Mouse (Mus musculus) right cerebral cortex, adult 2 months (tissue): ENCODE results near the gene Ankrd44.

Experiments
- DNase-seq, 2 experiments: peaks; one replicate each; pipeline ENCODE4 v3.0.0; 2021 to 2022; ENCODE audit warnings: low spot score in 2 of 2

Gene Ankrd44

GRCm38 (mm10) chr1:54888449-54888848, 37.7 kb downstream of the Ankrd44 start:
- no peak for DNase-seq

GRCm38 (mm10) chr1:54887873-54888272, 38.3 kb downstream of the Ankrd44 start:
- no peak for DNase-seq

- DNase-seq, result no peak
Observed at GRCm38 (mm10) chr1:54882856-54883467, 43.2 kb downstream of the Ankrd44 start.

GRCm38 (mm10) chr1:54881523-54881922, 44.7 kb downstream of the Ankrd44 start:
- no peak for DNase-seq

GRCm38 (mm10) chr1:54877423-54878073, 48.6 kb downstream of the Ankrd44 start:
- no peak for DNase-seq

GRCm38 (mm10) chr1:54877014-54877413, 49.2 kb downstream of the Ankrd44 start:
- DNase-seq, result no peak

GRCm38 (mm10) chr1:54874094-54874493, 52.1 kb downstream of the Ankrd44 start:
- DNase-seq, result no peak

GRCm38 (mm10) chr1:54872857-54873616, 53.1 kb downstream of the Ankrd44 start:
- no peak for DNase-seq

- no peak for DNase-seq
Observed at GRCm38 (mm10) chr1:54871321-54871720, 54.9 kb downstream of the Ankrd44 start.

- no peak for DNase-seq
Observed at GRCm38 (mm10) chr1:54870634-54871033, 55.6 kb downstream of the Ankrd44 start.

- DNase-seq, result no peak
Observed at GRCm38 (mm10) chr1:54867226-54867625, 59.0 kb downstream of the Ankrd44 start.

- DNase-seq, result no peak
Observed at GRCm38 (mm10) chr1:54866131-54866530, 60.1 kb downstream of the Ankrd44 start.

- DNase-seq, result no peak
Observed at GRCm38 (mm10) chr1:54864928-54865652, 61.1 kb downstream of the Ankrd44 start.

GRCm38 (mm10) chr1:54860361-54860760, 65.8 kb downstream of the Ankrd44 start:
- no peak for DNase-seq

- no peak for DNase-seq
Observed at GRCm38 (mm10) chr1:54859876-54860275, 66.3 kb downstream of the Ankrd44 start.

GRCm38 (mm10) chr1:54858898-54859297, 67.3 kb downstream of the Ankrd44 start:
- DNase-seq, result no peak

- no peak for DNase-seq
Observed at GRCm38 (mm10) chr1:54856502-54856901, 69.7 kb downstream of the Ankrd44 start.

GRCm38 (mm10) chr1:54855970-54856369, 70.2 kb downstream of the Ankrd44 start:
- no peak for DNase-seq

- DNase-seq, result no peak
Observed at GRCm38 (mm10) chr1:54854388-54854787, 71.8 kb downstream of the Ankrd44 start.

- DNase-seq, result no peak
Observed at GRCm38 (mm10) chr1:54853311-54854000, 72.7 kb downstream of the Ankrd44 start.

GRCm38 (mm10) chr1:54851610-54852009, 74.6 kb downstream of the Ankrd44 start:
- DNase-seq, result no peak

GRCm38 (mm10) chr1:54850077-54850476, 76.1 kb downstream of the Ankrd44 start:
- DNase-seq, result no peak
